Mouse (Mus musculus) brown adipose tissue, adult 24 weeks (tissue): Measurements from ENCODE around the gene Sdk2. TPM values are rescaled to one million over a fixed set of nuclear protein-coding genes. Genes with fewer than 3 reads are reported as not detected.

ENCODE experiments used
- H3K27ac ChIP-seq: fragments of 200-500 bp; replicated peaks from 2 replicates; pipeline ENCODE4 v1.5.1; 2012; ENCODE audit warnings: low read depth, mild to moderate bottlenecking, low read length
- H3K4me1 ChIP-seq: fragments of 200-500 bp; 2 replicates; pipeline ENCODE4 v1.6.1; 2012; ENCODE audit warnings: low read length, mixed read lengths; ENCODE audit not compliant: control insufficient read depth, insufficient read depth, insufficient read length
- H3K4me3 ChIP-seq: fragments of 200-500 bp; 2 replicates; pipeline ENCODE4 v1.5.1; 2012; ENCODE audit warnings: low read depth, mild to moderate bottlenecking, low read length, moderate library complexity; ENCODE audit not compliant: insufficient read depth
- polyA plus RNA-seq: library from polyadenylated mRNA; stranded (reverse); fragments of >200 nt; gene quantifications from 2 replicates; pipeline ENCODE4 v1.2.4, GENCODE M21; 2012; ENCODE audit not compliant: missing spikeins, insufficient read depth, insufficient read length

Gene Sdk2
- polyA plus RNA-seq, 1 experiment, result 0.20 TPM

GRCm38 (mm10) chr11:114061946-114062345 lies 4.9 kb downstream of the Sdk2 start:
- peaks cover 3% of the 10 kb centered on the region for H3K4me1 ChIP-seq
- no peak overlapping the region for H3K27ac ChIP-seq
- H3K4me3 ChIP-seq, result no peak overlapping the region

- peaks cover 3% of the 10 kb centered on the region for H3K4me1 ChIP-seq
- no peak overlapping the region for H3K27ac ChIP-seq
- no peak overlapping the region for H3K4me3 ChIP-seq
Observed at GRCm38 (mm10) chr11:114061265-114061664, 5.6 kb downstream of the Sdk2 start.

- Histone ChIP-seq H3K4me1 (no peaks in the 10 kb centered on the region), H3K4me3 (no peak overlapping the region), H3K27ac (no peak overlapping the region)
Observed at GRCm38 (mm10) chr11:114056351-114056750, 10.5 kb downstream of the Sdk2 start.

GRCm38 (mm10) chr11:114054581-114055315 lies 12.1 kb downstream of the Sdk2 start:
- Histone ChIP-seq H3K4me1 (no peaks in the 10 kb centered on the region), H3K4me3 (no peak overlapping the region), H3K27ac (no peak overlapping the region)

- Histone ChIP-seq H3K4me1 (no peaks in the 10 kb centered on the region), H3K27ac (no peak overlapping the region), H3K4me3 (no peak overlapping the region)
Observed at GRCm38 (mm10) chr11:114051361-114051760, 15.5 kb downstream of the Sdk2 start.

GRCm38 (mm10) chr11:114050511-114050910 lies 16.3 kb downstream of the Sdk2 start:
- Histone ChIP-seq H3K4me1 (no peaks in the 10 kb centered on the region), H3K4me3 (no peak overlapping the region), H3K27ac (no peak overlapping the region)

GRCm38 (mm10) chr11:114047887-114048331 lies 18.9 kb downstream of the Sdk2 start:
- Histone ChIP-seq H3K27ac (no peak overlapping the region), H3K4me3 (no peak overlapping the region), H3K4me1 (no peaks in the 10 kb centered on the region)

GRCm38 (mm10) chr11:114046927-114047326 lies 19.9 kb downstream of the Sdk2 start:
- no peaks in the 10 kb centered on the region for H3K4me1 ChIP-seq
- H3K4me3 ChIP-seq, result no peak overlapping the region

GRCm38 (mm10) chr11:114044373-114044772 lies 22.5 kb downstream of the Sdk2 start:
- no peak overlapping the region for H3K4me3 ChIP-seq
- no peak overlapping the region for H3K27ac ChIP-seq
- no peaks in the 10 kb centered on the region for H3K4me1 ChIP-seq

More at GRCm38 (mm10) chr11:114046927-114047326, 19.9 kb downstream of the Sdk2 start:
- H3K27ac ChIP-seq, result no peak overlapping the region

GRCm38 (mm10) chr11:114043530-114043929 lies 23.3 kb downstream of the Sdk2 start:
- H3K27ac ChIP-seq, result no peak overlapping the region
- H3K4me1 ChIP-seq, result no peaks in the 10 kb centered on the region
- no peak overlapping the region for H3K4me3 ChIP-seq

GRCm38 (mm10) chr11:114040391-114041035 lies 26.3 kb downstream of the Sdk2 start:
- Histone ChIP-seq H3K4me3 (no peak overlapping the region), H3K27ac (no peak overlapping the region), H3K4me1 (no peaks in the 10 kb centered on the region)

GRCm38 (mm10) chr11:114038036-114038435 lies 28.8 kb downstream of the Sdk2 start:
- H3K27ac ChIP-seq, result no peak overlapping the region
- H3K4me3 ChIP-seq, result no peak overlapping the region
- H3K4me1 ChIP-seq, result no peaks in the 10 kb centered on the region

GRCm38 (mm10) chr11:114031491-114031890 lies 35.4 kb downstream of the Sdk2 start:
- H3K4me1 ChIP-seq, result no peaks in the 10 kb centered on the region
- H3K27ac ChIP-seq, result no peak overlapping the region
- H3K4me3 ChIP-seq, result no peak overlapping the region

GRCm38 (mm10) chr11:114030214-114030613 lies 36.6 kb downstream of the Sdk2 start:
- Histone ChIP-seq H3K4me1 (no peaks in the 10 kb centered on the region), H3K27ac (no peak overlapping the region), H3K4me3 (no peak overlapping the region)

GRCm38 (mm10) chr11:114028512-114028911 lies 38.3 kb downstream of the Sdk2 start:
- H3K27ac ChIP-seq, result no peak overlapping the region
- no peak overlapping the region for H3K4me3 ChIP-seq
- no peaks in the 10 kb centered on the region for H3K4me1 ChIP-seq

- Histone ChIP-seq H3K4me3 (no peak overlapping the region), H3K27ac (no peak overlapping the region), H3K4me1 (no peaks in the 10 kb centered on the region)
Observed at GRCm38 (mm10) chr11:114028021-114028420, 38.8 kb downstream of the Sdk2 start.
